ENCODE assay signal across 20 mouse cellular contexts in the genomic region with DNA sequence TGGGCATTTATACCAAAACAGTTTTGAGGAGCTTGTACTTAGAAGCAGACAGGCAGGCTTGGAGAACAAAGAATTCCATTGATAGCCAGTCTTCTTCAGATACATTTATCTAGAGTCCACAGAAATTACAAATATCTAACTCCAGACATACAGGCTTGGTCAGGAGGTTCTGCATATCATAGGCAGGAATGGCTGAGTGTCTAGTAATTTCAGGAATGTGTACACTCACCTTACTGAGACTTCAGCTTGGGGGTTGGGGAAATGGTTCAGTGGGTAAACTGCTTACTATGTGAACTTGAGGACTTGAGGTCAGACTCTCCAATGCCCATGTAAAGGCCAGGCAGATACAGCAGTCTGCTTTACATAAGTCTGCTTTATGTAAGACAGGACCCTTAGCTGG.
A peak's percentile ranks its signal among the peaks of the same experiment; 100 is the strongest.
DNase-seq lines count a peak whose midpoint lies in the region; ATAC-seq lines count a peak whose summit lies in the region.
"Had no signal": no experiment of that assay in that cellular context is flagged by ENCODE, and none has a peak within 500 bp of the region (broad histone marks: within the 10 kb centered on the region; RNA-seq: fewer than 3 reads in every experiment).

No protein-coding gene starts in this region.

- H3K9ac ChIP-seq in heart, embryonic 12.5 days: no peak overlapping the region
- H3K9ac ChIP-seq in lung, embryonic 16.5 days (ENCODE audit: low read length): no peak overlapping the region
- H3K9ac ChIP-seq in intestine, embryonic 16.5 days (ENCODE audit: low read depth, low read length): no peak overlapping the region
- H3K9ac ChIP-seq: embryonic facial prominence, embryonic 15.5 days; forebrain, embryonic 12.5 days; hindbrain, embryonic 14.5 days had no signal

- peaks cover 14% of the 10 kb centered on the region for H3K4me1 ChIP-seq in heart, embryonic 12.5 days (replicated peaks)
- no peaks in the 10 kb centered on the region for H3K4me1 ChIP-seq in lung, embryonic 16.5 days (replicated peaks; ENCODE audit: control insufficient read depth, insufficient read depth, low read length)
- H3K4me1 ChIP-seq in intestine, embryonic 16.5 days (ENCODE audit: control insufficient read depth, insufficient read depth, low read length): no peaks in the 10 kb centered on the region
- H3K4me1 ChIP-seq: embryonic facial prominence, embryonic 15.5 days had no signal

- no peaks in the 10 kb centered on the region for H3K27me3 ChIP-seq in heart, embryonic 12.5 days (replicated peaks)
- H3K27me3 ChIP-seq in lung, embryonic 16.5 days (ENCODE audit: control insufficient read depth, insufficient read depth, low read depth, low read length): no peaks in the 10 kb centered on the region
- no peaks in the 10 kb centered on the region for H3K27me3 ChIP-seq in intestine, embryonic 16.5 days (replicated peaks; ENCODE audit: control insufficient read depth, insufficient read depth, low read length)
- H3K27me3 ChIP-seq: embryonic facial prominence, embryonic 15.5 days had no signal

- H3K27ac ChIP-seq in heart, embryonic 12.5 days (ENCODE audit: poor library complexity, severe bottlenecking): 0 out of 2 replicates have a peak overlapping the region, but pooled peaks have one; percentile 8
- no peak overlapping the region for H3K27ac ChIP-seq in lung, embryonic 16.5 days (ENCODE audit: low read length)
- no peak overlapping the region for H3K27ac ChIP-seq in intestine, embryonic 16.5 days (ENCODE audit: low read length)
- H3K27ac ChIP-seq: embryonic facial prominence, embryonic 15.5 days; forebrain, embryonic 12.5 days; heart, adult 2 months; hindbrain, embryonic 10.5 days; hindbrain, embryonic 14.5 days had no signal

- H3K9me3 ChIP-seq in heart, embryonic 12.5 days (replicated peaks): no peaks in the 10 kb centered on the region
- no peaks in the 10 kb centered on the region for H3K9me3 ChIP-seq in lung, embryonic 16.5 days (ENCODE audit: control insufficient read depth, low read length)
- no peaks in the 10 kb centered on the region for H3K9me3 ChIP-seq in intestine, embryonic 16.5 days (ENCODE audit: control insufficient read depth, low read length)
- H3K9me3 ChIP-seq: embryonic facial prominence, embryonic 15.5 days; forebrain, embryonic 12.5 days; hindbrain, embryonic 10.5 days had no signal

- H3K4me2 ChIP-seq in heart, embryonic 12.5 days: no peak overlapping the region
- no peak overlapping the region for H3K4me2 ChIP-seq in lung, embryonic 16.5 days (ENCODE audit: low read depth, low read length)
- H3K4me2 ChIP-seq in intestine, embryonic 16.5 days (ENCODE audit: low read depth, low read length): no peak overlapping the region
- H3K4me2 ChIP-seq: embryonic facial prominence, embryonic 15.5 days; forebrain, embryonic 12.5 days; heart, embryonic 11.5 days; hindbrain, embryonic 14.5 days had no signal

- no peak for DNase-seq in heart, adult 18-20 months
- DNase-seq in lung, postnatal 4 days: no peak
- peak; percentile 37 for DNase-seq in lung, postnatal 25 days (ENCODE audit: low spot score)
- DNase-seq: adrenal gland, adult 2 months; adrenal gland, postnatal 25 days; cerebellum, adult 18-20 months; cerebellum, postnatal 10 days; embryo, embryonic 11 days; gastrocnemius, postnatal 10 days; heart, adult 2 months had no signal

- no peak overlapping the region for H3K4me3 ChIP-seq in heart, embryonic 12.5 days
- no peak overlapping the region for H3K4me3 ChIP-seq in lung, embryonic 16.5 days (ENCODE audit: low read length)
- H3K4me3 ChIP-seq in intestine, embryonic 16.5 days (ENCODE audit: low read length): no peak overlapping the region
- H3K4me3 ChIP-seq: embryonic facial prominence, embryonic 15.5 days; forebrain, embryonic 12.5 days; heart, adult 2 months; hindbrain, embryonic 10.5 days had no signal

- ATAC-seq in heart, embryonic 12.5 days (ENCODE audit: insufficient number of reproducible peaks, low FRiP score): no peak
- peak; percentile 31; the same call in 1 of the 2 replicates for ATAC-seq in lung, embryonic 16.5 days (ENCODE audit: low read depth)
- no peak for ATAC-seq in erythroblast, adult 5-6 weeks (replicated peaks; ENCODE audit: low FRiP score, poor library complexity, severe bottlenecking)
- ATAC-seq in intestine, embryonic 16.5 days: no peak
- ATAC-seq: forebrain, embryonic 16.5 days had no signal

- H3K36me3 ChIP-seq in heart, embryonic 12.5 days: no peaks in the 10 kb centered on the region
- no peaks in the 10 kb centered on the region for H3K36me3 ChIP-seq in lung, embryonic 16.5 days (ENCODE audit: control insufficient read depth, insufficient read depth, low read length)
- no peaks in the 10 kb centered on the region for H3K36me3 ChIP-seq in intestine, embryonic 16.5 days (ENCODE audit: control insufficient read depth, insufficient read depth, low read length)
- H3K36me3 ChIP-seq: embryonic facial prominence, embryonic 15.5 days; forebrain, embryonic 12.5 days; hindbrain, embryonic 10.5 days had no signal
